Mouse (Mus musculus): ENCODE results near the gene Csf2.

DNA sequence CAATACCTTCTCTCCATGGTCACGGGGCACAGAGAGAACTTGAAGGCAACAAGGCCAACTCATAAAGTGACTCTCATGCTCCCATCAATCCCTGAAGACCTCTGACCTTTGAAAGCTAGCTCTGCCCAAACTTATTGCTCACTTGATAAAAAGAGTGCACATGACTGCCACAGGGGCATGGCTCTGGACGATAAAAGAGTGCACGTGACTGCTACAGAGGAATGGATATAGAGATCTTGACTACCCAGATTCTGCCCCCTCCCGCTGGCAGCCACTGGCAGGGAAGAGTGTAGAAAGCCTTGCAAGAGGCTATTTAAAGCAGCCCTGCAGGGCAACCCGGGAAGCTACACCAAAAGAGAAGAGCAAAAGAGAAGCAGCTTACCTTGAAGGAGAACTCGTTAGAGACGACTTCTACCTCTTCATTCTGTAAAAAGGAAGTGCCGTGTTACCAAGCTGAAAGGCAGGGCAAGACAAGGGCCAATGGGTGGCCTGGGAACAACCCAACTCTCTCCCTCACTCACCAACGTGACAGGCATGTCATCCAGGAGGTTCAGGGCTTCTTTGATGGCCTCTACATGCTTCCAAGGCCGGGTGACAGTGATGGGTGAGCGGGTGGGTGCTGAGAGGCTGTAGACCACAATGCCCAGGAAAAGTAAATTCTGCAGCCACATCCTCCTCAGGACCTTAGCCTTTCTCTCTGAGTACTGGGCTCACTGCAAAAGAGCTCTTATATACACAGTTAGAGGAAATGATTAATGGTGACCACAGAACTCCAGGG lies at the start of gene Csf2:
- no peak for TF ChIP-seq MYOG (IDR thresholded peaks at IDR 0.05; ENCODE audit: control insufficient read depth in 1 of 3, insufficient read depth in 1 of 3, insufficient read length in 2 of 3, low read depth in 2 of 3)
- TF ChIP-seq POLR2AphosphoS2 (IDR thresholded peaks at IDR 0.05; ENCODE audit: insufficient read length, low read depth): no peak
- TF ChIP-seq POLR2A (IDR thresholded peaks at IDR 0.05; ENCODE audit: insufficient read length, low read depth): no peak

All from myocyte (in vitro differentiated cells).